Mouse (Mus musculus) cerebellum, postnatal 25 days (tissue): ENCODE data around the gene Olfr1153.

Experiments
- DNase-seq, 2 experiments: peaks; one replicate each; pipeline ENCODE4 v3.0.0; 2021; ENCODE audit warnings: mixed read lengths in 2 of 2

Gene Olfr1153

DNA sequence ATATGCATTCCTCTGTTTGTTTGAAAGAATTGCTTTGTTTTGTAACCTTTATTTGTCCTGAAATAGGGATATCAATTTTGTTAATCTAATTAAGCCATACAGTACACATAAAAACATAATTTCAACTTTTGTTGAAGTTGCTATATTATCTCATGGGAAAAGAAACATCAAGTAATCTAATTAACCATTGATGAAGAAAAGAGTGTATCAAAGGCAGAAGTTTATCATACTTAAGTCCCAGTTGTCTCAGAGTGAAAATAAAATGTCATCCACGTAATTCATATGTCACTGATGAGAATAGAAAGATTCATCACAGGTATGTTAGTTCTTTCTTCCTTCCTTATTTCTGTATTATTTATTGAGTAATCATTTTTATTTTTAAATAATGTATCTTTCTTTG is at the start of gene Olfr1153:
TSS of gene Olfr1153 (plus strand) at position 301 of the 400 bp plus-strand sequence.
- DNase-seq, result no peak

DNA sequence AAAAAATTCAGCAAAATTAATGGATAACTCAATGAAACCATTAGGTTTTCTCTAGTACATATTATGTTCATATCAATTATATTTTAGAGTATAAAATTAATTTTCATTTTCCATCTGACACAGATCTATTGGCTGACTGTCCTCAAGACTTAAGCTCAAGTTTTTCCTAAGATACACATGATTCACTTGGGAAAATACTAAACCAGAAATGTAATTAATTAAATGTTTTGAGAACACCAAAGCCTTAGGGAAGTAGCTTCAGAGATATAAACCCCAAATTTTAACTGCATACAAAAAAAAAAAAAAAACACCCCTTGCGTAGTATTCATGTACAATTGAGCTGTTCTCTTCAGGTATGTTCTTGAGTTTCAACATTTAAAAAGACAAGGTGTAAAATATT is 39.2 kb upstream of the Olfr1153 start, which contains the start of gene Olfr1151:
TSS of gene Olfr1151 (plus strand) at position 301 of the 400 bp plus-strand sequence.
- DNase-seq, result no peak

DNA sequence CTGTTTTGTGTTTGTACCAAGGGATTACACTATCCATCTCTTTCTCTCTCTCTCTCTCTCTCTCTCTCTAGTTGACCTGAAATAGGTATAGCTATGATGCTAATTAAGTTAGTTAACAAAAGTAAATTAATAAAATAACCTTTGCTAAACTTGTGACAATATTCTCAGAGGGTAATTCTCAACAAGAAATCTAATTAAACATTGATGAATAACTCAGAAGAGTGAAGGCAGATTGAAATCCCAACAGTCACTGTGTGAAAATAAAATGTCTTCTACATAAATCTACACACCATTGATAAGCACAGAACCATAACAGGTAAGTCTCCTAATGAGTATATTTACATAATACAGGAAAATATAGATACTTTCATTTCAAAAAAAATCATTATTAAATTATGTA is 28.6 kb upstream of the Olfr1153 start, which contains the start of gene Olfr1152:
TSS of gene Olfr1152 (plus strand) at position 301 of the 400 bp plus-strand sequence.
- DNase-seq, result no peak

DNA sequence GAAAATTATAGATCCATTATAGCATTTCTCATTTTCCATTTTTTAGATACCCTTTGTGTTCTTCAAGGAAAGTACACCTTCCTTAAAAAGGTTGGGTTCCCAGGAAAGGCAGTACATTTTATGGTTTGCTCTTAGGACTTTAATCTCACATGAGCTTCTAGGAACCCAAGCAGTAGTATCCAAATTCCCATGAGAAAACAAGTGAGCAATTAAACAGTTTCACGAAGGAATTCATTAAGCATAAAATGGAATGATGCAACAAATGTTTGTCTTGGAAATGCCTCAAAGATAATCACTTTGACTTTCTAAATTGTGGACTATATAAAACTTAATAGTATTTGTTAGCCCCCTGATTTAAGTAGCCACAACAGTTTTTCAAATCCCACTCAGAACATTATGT is 10.3 kb downstream of the Olfr1153 start, which contains the start of gene Olfr1154:
TSS of gene Olfr1154 (minus strand) at position 101 of the 400 bp plus-strand sequence.
- no peak for DNase-seq

DNA sequence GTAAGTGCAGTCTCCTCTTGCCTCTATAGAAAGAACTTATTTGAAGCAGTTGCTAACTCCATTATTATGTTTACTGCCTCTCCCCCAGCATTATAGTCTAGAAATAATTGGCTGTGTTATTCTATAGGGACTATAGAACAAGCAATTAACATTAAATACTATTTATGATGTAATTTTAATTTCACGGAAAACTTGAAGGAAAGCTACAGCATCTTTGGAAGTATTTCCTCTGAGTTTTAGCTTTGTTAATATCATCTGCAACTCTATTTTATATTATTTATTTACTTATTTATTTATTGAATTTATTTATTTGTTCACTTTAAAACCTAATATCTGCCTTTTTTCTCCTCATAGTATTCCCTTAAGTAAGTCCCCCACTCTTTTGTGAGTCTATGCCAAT is 50.3 kb downstream of the Olfr1153 start, which contains the start of gene Olfr1155:
TSS of gene Olfr1155 (minus strand) at position 101 of the 400 bp plus-strand sequence.
- DNase-seq, result no peak
